Mouse (Mus musculus) cerebellum, adult 2 months (tissue): ENCODE results near the gene P3h1. TPM values are rescaled to one million over a fixed set of nuclear protein-coding genes. Genes with fewer than 3 reads are reported as not detected.

ENCODE experiments used
- DNase-seq, 2 experiments: peaks; one replicate each; pipeline ENCODE4 v3.0.0; 2021
- H3K27ac ChIP-seq: fragments of 200-500 bp; 2 replicates; pipeline ENCODE4 v1.5.1; 2012; ENCODE audit warnings: low read length, control low read depth, inconsistent platforms; ENCODE audit not compliant: insufficient read depth
- H3K27me3 ChIP-seq: fragments of 200-500 bp; 2 replicates; pipeline ENCODE4 v1.6.1; 2012; ENCODE audit warnings: inconsistent platforms, mild to moderate bottlenecking, low read length, moderate library complexity; ENCODE audit not compliant: control insufficient read depth, insufficient read depth
- H3K4me1 ChIP-seq: fragments of 200-500 bp; 2 replicates; pipeline ENCODE4 v1.6.1; 2011; ENCODE audit warnings: low read length; ENCODE audit not compliant: control insufficient read depth, insufficient read depth
- H3K4me3 ChIP-seq: fragments of 200-500 bp; replicated peaks from 2 replicates; pipeline ENCODE3; 2011; ENCODE audit warnings: mild to moderate bottlenecking, low read depth, low read length, control low read depth; ENCODE audit not compliant: insufficient read depth
- CTCF ChIP-seq: fragments of 200-500 bp; IDR thresholded peaks from 2 replicates; pipeline ENCODE4 v1.5.1; 2011; ENCODE audit warnings: low read depth, mild to moderate bottlenecking, control low read depth, low read length, moderate library complexity, borderline replicate concordance; ENCODE audit not compliant: insufficient read depth
- POLR2A ChIP-seq: fragments of 200-500 bp; IDR thresholded peaks from 2 replicates; pipeline ENCODE4 v1.6.1; 2011; ENCODE audit warnings: low read length, control low read depth, borderline replicate concordance; ENCODE audit not compliant: insufficient read depth
- WGBS: fragments of 180-500 bp; shearing (Covaris S2); methylation state at CpG from one replicate; pipeline ENCODE4 v1.1.7; 2018; 5-methylcytosine and 5-hydroxymethylcytosine counted together
- polyA plus RNA-seq: library from polyadenylated mRNA; depleted of rRNA; stranded (reverse); fragments of >200 nt; gene quantifications from 2 replicates; pipeline ENCODE4 v1.2.3, GENCODE M21; 2012

P3h1 gene
- polyA plus RNA-seq, 1 experiment: 12.3 TPM

DNA sequence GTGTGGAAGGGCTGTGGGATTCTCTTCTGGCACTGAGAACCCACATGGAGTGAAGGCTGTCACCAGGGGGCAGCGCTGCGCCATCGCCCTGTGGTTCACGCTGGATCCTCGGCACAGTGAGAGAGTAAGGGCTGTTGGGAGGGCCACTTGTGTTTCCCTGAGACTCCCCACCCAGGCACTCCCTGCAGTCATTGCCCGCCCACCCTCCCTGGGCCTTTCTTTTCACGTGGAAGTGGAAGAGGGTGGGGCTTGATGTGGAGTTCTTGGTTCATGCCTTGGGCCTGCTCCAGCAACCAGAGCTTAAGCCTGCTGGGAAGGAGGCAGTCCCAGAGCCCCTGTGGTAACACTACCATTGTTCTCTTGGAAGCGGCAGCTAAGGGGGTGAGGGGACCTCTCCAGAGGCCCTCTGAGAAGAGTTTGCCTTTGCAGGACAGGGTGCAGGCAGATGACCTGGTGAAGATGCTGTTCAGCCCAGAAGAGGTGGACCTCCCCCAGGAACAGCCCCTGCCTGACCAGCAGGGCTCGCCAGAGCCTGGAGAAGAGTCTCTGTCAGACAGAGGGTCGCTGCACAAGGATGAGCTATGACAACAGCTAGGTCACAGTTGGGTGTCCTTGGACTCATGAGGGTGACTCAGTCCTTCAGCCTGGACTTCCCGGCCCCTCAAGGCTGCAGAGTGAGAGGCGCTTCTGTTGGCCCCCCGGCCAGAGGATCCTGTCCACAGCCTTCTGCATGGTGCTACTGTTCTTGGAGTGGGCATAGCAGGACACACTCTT lies 14.9 kb downstream of the P3h1 start:
- no peak overlapping the region for H3K4me3 ChIP-seq
- peak; percentile 64 for TF ChIP-seq CTCF
- no peak for TF ChIP-seq POLR2A
- H3K4me1 ChIP-seq: peaks cover 19% of the 10 kb centered on the region
- no peaks in the 10 kb centered on the region for H3K27me3 ChIP-seq
- WGBS: 54% methylated on average over 13 of the region's 13 CpGs
- H3K27ac ChIP-seq: no peak overlapping the region
- peak; percentile 27 to 51 for DNase-seq

DNA sequence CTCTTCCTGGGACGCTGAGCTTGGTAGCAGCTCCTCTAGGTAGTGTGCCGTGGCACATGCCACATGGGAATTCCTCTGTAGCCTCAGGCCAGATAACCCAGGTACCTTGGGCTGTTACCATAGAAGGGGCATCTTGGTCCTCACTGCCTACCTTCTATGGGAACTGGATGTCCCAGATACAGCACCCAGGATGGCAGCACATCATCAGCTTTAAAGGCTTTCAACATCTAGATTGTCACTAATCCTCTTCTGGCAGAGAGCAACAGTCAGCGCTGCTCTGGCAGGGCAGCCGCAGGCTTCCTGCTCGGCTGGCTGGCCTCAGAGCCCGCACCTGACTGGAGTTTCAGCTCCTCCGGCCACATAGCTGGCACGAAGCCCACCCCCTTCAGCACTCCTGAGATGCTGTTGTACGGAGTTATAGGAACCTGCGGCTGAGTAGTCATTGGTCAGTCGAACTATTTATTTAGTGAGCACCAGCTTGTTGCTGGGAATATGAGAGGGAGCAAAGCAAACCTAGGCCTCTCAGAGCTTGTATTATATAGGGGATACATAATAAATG lies 15.8 kb downstream of the P3h1 start:
- WGBS: 37% methylated on average over 11 of the region's 11 CpGs
- Histone ChIP-seq H3K4me3 (no peak overlapping the region), H3K4me1 (peaks cover 19% of the 10 kb centered on the region), H3K27me3 (no peaks in the 10 kb centered on the region), H3K27ac (no peak overlapping the region)
- TF ChIP-seq POLR2A (no peak), CTCF (no peak)
- DNase-seq: no peak

DNA sequence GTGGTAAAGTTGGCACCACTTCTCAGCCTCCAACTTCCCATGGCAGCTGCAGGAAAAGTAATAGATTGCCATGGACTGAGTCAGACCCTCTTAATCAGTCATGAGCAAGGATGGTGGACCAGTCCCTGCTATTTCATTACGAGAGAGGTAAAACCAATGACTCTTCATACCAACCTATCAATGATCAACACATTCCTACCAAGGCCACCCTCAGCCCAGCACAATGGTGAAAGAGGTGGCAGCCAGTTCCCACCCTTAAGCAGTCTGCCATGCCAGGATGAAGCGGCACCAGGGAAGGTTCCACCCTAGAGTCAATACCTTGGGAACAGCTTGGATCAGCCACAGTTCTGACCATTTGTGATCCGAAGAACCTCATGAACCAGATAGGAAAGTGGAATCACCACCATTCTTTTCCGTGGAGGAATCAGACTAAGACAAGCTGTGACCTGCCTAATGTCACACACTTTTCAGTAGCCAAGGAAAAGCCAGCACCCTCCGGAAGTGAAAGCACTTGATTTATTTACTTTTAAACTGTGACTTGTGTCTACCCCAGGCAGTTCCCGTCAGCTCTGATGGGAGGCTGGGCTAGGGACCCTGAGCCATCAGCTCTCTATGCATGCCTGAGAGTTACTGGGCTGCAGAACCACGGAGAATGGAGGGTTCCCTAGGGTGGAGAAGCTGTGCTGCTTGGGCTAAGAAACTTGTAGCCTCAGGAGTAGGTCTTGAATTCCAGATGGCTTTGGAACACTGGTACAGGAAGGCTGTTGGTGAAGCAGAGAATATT lies 19.5 kb downstream of the P3h1 start:
- Histone ChIP-seq H3K4me3 (no peak overlapping the region), H3K27me3 (no peaks in the 10 kb centered on the region), H3K27ac (no peak overlapping the region), H3K4me1 (0 out of 2 replicates have a peak, but pooled peaks cover 4% of the 10 kb centered on the region)
- no peak for DNase-seq
- 74% methylated on average over 7 of the region's 7 CpGs for WGBS
- no peak for TF ChIP-seq CTCF

DNA sequence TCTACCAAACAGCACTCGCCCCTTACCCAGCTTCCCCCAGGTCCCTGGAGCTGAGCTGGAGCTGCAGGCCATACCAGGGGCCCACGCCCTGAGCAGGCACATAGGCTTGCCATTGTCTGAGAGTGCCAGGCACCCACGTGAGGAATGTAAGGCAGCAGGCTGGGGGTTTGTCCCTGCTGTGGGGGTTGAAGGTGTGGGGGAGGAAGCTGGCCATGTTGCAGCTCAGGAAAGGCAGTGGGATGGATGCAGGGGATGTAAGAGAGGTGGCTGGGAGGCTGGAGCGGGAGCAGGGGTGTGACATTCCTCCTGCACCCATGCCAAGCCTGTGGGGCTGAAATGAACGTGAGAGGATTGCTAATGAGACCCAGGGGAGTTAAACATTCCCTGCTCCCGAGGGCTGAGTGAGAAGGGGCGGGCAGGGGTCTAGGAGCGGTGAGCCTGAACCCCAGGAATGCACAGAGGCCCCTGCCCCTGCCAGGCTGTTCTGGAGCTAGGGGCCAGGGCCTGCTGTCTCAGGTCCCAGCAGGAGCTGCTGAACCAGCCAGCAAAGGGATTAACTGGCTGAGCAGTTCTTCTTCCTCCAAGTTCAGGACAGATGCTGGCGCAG lies 21.4 kb downstream of the P3h1 start:
- no peak for DNase-seq
- Histone ChIP-seq H3K27ac (no peak overlapping the region), H3K27me3 (no peaks in the 10 kb centered on the region), H3K4me3 (no peak overlapping the region), H3K4me1 (no peaks in the 10 kb centered on the region)
- TF ChIP-seq CTCF: no peak
- no peak for TF ChIP-seq POLR2A
- 28% methylated on average over 9 of the region's 9 CpGs for WGBS

DNA sequence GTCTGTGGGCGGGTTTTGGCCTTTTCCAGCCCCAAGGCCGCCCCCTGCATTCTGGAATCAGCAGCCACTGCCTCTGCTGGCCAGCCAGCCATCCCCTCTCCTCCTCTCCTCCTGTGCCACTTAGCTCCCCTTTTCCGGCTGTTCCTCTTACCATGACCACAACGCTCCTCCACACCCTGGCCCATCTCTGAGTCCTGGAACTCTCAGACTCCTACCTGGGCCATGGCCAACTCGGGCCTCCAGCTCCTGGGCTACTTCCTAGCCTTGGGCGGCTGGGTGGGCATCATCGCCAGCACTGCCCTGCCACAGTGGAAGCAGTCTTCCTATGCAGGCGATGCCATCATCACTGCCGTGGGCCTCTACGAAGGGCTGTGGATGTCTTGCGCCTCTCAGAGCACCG lies 22.6 kb downstream of the P3h1 start, which contains the start of gene Cldn19:
Cldn19 (plus strand) TSS at position 64 of the 400 bp plus-strand sequence.
- WGBS: 50% methylated on average over 12 of the region's 12 CpGs
- no peak for TF ChIP-seq CTCF
- TF ChIP-seq POLR2A: no peak
- Histone ChIP-seq H3K4me1 (no peaks in the 10 kb centered on the region), H3K27ac (no peak within 1 kb of the TSS), H3K27me3 (no peaks in the 10 kb centered on the region), H3K4me3 (no peak within 1 kb of the TSS)
- DNase-seq: no peak

DNA sequence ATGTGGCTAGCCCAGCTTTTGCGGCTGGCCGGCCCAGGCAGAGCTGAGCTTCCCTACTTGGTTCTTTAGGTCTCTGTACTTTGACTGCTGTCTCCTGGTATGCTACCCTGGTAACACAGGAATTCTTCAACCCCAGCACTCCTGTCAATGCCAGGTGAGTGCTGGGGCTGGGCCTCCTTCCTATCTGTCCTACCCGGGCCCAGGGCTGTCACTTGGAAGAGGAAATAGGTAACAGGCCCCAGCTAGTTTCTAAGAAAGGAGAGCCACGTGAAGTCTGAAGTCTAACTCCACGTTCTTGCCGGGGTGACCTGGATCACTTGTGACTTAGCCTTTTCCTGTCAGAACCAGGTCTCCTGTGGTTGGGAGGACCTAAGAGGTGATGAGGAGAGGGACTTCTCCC lies 24.4 kb downstream of the P3h1 start:
- H3K27ac ChIP-seq: no peak overlapping the region
- TF ChIP-seq POLR2A (no peak), CTCF (no peak)
- no peaks in the 10 kb centered on the region for H3K27me3 ChIP-seq
- no peak for DNase-seq
- WGBS: 86% methylated on average over 6 of the region's 6 CpGs
- H3K4me1 ChIP-seq: no peaks in the 10 kb centered on the region
- no peak overlapping the region for H3K4me3 ChIP-seq

DNA sequence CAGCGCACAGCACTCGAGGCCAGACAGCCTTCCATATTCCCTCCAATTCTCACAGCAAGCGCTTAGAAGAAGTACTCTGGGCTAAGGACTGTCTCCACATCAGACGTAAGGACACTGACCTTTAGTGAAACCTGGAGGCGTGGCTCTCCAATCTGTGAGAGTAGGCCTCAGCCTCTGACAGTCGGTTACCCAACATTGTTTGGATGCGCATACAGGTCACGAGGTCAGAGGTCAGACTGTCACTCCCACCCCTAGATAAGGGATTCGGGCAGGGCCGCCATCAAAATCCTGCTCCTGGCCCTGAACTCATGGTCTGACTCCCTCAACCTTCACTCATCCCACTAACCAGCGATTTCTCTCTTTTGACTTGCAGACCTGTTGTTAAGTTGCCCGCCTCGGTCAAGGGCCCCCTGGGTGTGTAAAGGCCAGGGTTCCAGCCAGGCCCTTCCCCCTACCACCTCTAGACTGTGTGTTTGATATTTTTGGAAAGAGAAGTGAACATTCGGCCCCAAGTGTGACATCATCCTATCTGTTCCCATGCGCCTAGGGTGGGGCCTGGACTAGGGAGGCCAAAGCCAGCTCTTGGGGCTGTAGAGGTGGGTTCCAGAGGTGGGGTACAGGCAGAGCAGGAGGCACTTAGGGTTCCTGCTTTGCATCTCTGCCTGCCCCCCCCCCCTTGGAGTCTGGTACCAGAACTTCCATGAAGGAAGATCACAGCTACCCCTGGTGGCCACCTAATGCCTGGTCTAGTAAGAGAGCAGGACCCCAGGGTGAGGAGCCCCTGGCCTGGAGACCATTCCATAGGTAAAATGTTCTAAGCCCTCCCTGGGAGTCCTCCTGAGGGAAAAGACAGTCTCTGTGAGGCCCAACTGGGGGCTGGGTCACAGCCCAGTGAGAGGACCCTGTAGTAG lies 26.9 kb downstream of the P3h1 start:
- DNase-seq: no peak
- WGBS: 86% methylated on average over 15 of the region's 15 CpGs
- no peak for TF ChIP-seq POLR2A
- no peak for TF ChIP-seq CTCF
- no peak overlapping the region for H3K4me3 ChIP-seq
- H3K27ac ChIP-seq: no peak overlapping the region
- no peaks in the 10 kb centered on the region for H3K4me1 ChIP-seq
- H3K27me3 ChIP-seq: no peaks in the 10 kb centered on the region
